Mouse (Mus musculus): Measurements from ENCODE around the gene Mustn1. TPM values are rescaled to one million over a fixed set of nuclear protein-coding genes. Genes with fewer than 3 reads are reported as not detected.

Mustn1 gene
- polyA plus RNA-seq, 1 experiment from 2014 or later = 0.97 TPM

GRCm38 (mm10) chr14:30881718-30882108 is 2.7 kb downstream of the Mustn1 start:
- Histone ChIP-seq H3K27ac (no peak overlapping the region), H3K4me2 (no peak overlapping the region), H3K4me1 (replicated peaks) (peaks cover 8% of the 10 kb centered on the region), H3K9me3 (no peaks in the 10 kb centered on the region), H3K36me3 (peaks cover 15% of the 10 kb centered on the region), H3K4me3 (no peak overlapping the region), H3K9ac (no peak overlapping the region), H3K27me3 (no peaks in the 10 kb centered on the region)
- 94% methylated on average over 3 of the region's 3 CpGs for WGBS
- no peak for ATAC-seq (ENCODE audit: low FRiP score)

GRCm38 (mm10) chr14:30885298-30885697 is 6.3 kb downstream of the Mustn1 start:
- no peaks in the 10 kb centered on the region for H3K36me3 ChIP-seq
- no peak overlapping the region for H3K27ac ChIP-seq
- no peaks in the 10 kb centered on the region for H3K27me3 ChIP-seq
- H3K4me3 ChIP-seq = no peak overlapping the region
- ATAC-seq (ENCODE audit: low FRiP score) = no peak
- no peaks in the 10 kb centered on the region for H3K4me1 ChIP-seq (replicated peaks)
- WGBS = 39% methylated on average over 3 of the region's 3 CpGs
- H3K9ac ChIP-seq = no peak overlapping the region
- no peaks in the 10 kb centered on the region for H3K9me3 ChIP-seq
- no peak overlapping the region for H3K4me2 ChIP-seq

- H3K4me1 ChIP-seq (replicated peaks) = no peaks in the 10 kb centered on the region
- H3K4me3 ChIP-seq = no peak within 1 kb of the TSS
- H3K27me3 ChIP-seq = no peaks in the 10 kb centered on the region
- H3K36me3 ChIP-seq = no peaks in the 10 kb centered on the region
- no peak within 1 kb of the TSS for H3K9ac ChIP-seq
- WGBS = 96% methylated on average over 3 of the region's 3 CpGs
- ATAC-seq (ENCODE audit: low FRiP score) = no peak
- no peak within 1 kb of the TSS for H3K4me2 ChIP-seq
- no peaks in the 10 kb centered on the region for H3K9me3 ChIP-seq
- H3K27ac ChIP-seq = no peak within 1 kb of the TSS
These were observed 7.2 kb downstream of the Mustn1 start, which contains the start of gene Itih4 for GRCm38 (mm10) chr14:30886204-30886603. TSS of gene Itih4 (plus strand) at chr14:30886476.

- Histone ChIP-seq H3K27me3 (no peaks in the 10 kb centered on the region), H3K9me3 (no peaks in the 10 kb centered on the region), H3K4me1 (replicated peaks) (no peaks in the 10 kb centered on the region), H3K27ac (no peak overlapping the region), H3K4me3 (no peak overlapping the region), H3K4me2 (no peak overlapping the region), H3K36me3 (no peaks in the 10 kb centered on the region), H3K9ac (no peak overlapping the region)
- no peak for ATAC-seq (ENCODE audit: low FRiP score)
- WGBS = 18% methylated on average over 9 of the region's 9 CpGs
These were observed 9.3 kb downstream of the Mustn1 start for GRCm38 (mm10) chr14:30888271-30888732.

GRCm38 (mm10) chr14:30899972-30900371 is 21.0 kb downstream of the Mustn1 start:
- 24% methylated on average over 3 of the region's 3 CpGs for WGBS
- Histone ChIP-seq H3K4me3 (no peak overlapping the region), H3K36me3 (no peaks in the 10 kb centered on the region), H3K9ac (no peak overlapping the region), H3K27ac (no peak overlapping the region), H3K27me3 (no peaks in the 10 kb centered on the region), H3K4me2 (no peak overlapping the region), H3K9me3 (no peaks in the 10 kb centered on the region), H3K4me1 (replicated peaks) (no peaks in the 10 kb centered on the region)
- ATAC-seq (ENCODE audit: low FRiP score) = no peak

GRCm38 (mm10) chr14:30902628-30903027 is 23.6 kb downstream of the Mustn1 start:
- 98% methylated on average over 5 of the region's 5 CpGs for WGBS
- no peaks in the 10 kb centered on the region for H3K27me3 ChIP-seq
- no peaks in the 10 kb centered on the region for H3K36me3 ChIP-seq
- ATAC-seq (ENCODE audit: low FRiP score) = no peak
- H3K9ac ChIP-seq = no peak overlapping the region
- no peak overlapping the region for H3K4me2 ChIP-seq
- H3K4me3 ChIP-seq = no peak overlapping the region
- H3K27ac ChIP-seq = no peak overlapping the region
- H3K4me1 ChIP-seq (replicated peaks) = no peaks in the 10 kb centered on the region
- H3K9me3 ChIP-seq = no peaks in the 10 kb centered on the region

- Histone ChIP-seq H3K36me3 (no peaks in the 10 kb centered on the region), H3K4me1 (replicated peaks) (no peaks in the 10 kb centered on the region), H3K27me3 (no peaks in the 10 kb centered on the region), H3K9ac (no peak overlapping the region), H3K27ac (no peak overlapping the region), H3K9me3 (no peaks in the 10 kb centered on the region), H3K4me2 (no peak overlapping the region), H3K4me3 (no peak overlapping the region)
- 84% methylated on average over 3 of the region's 3 CpGs for WGBS
- no peak for ATAC-seq (ENCODE audit: low FRiP score)
These were observed 24.0 kb downstream of the Mustn1 start for GRCm38 (mm10) chr14:30903036-30903435.

- WGBS = 83% methylated on average over 8 of the region's 8 CpGs
- Histone ChIP-seq H3K4me3 (no peak overlapping the region), H3K27me3 (no peaks in the 10 kb centered on the region), H3K9ac (no peak overlapping the region), H3K36me3 (no peaks in the 10 kb centered on the region), H3K4me1 (replicated peaks) (no peaks in the 10 kb centered on the region), H3K9me3 (no peaks in the 10 kb centered on the region), H3K4me2 (no peak overlapping the region), H3K27ac (no peak overlapping the region)
- ATAC-seq (ENCODE audit: low FRiP score) = no peak
These were observed 25.3 kb downstream of the Mustn1 start for GRCm38 (mm10) chr14:30904307-30904706.

GRCm38 (mm10) chr14:30906001-30906400 is 27.0 kb downstream of the Mustn1 start:
- ATAC-seq (ENCODE audit: low FRiP score) = no peak

GRCm38 (mm10) chr14:30907814-30908265 is 28.8 kb downstream of the Mustn1 start:
- Histone ChIP-seq H3K36me3 (no peaks in the 10 kb centered on the region), H3K9ac (no peak overlapping the region), H3K27ac (no peak overlapping the region), H3K27me3 (no peaks in the 10 kb centered on the region), H3K4me3 (no peak overlapping the region), H3K4me1 (replicated peaks) (no peaks in the 10 kb centered on the region), H3K9me3 (no peaks in the 10 kb centered on the region), H3K4me2 (no peak overlapping the region)
- no peak for ATAC-seq (ENCODE audit: low FRiP score)
- WGBS = 88% methylated on average over 3 of the region's 3 CpGs

More at GRCm38 (mm10) chr14:30906001-30906400, 27.0 kb downstream of the Mustn1 start:
- no peak overlapping the region for H3K4me3 ChIP-seq
- H3K4me2 ChIP-seq = no peak overlapping the region
- H3K27me3 ChIP-seq = no peaks in the 10 kb centered on the region
- H3K36me3 ChIP-seq = no peaks in the 10 kb centered on the region
- no peak overlapping the region for H3K9ac ChIP-seq
- H3K27ac ChIP-seq = no peak overlapping the region
- 92% methylated on average over 6 of the region's 6 CpGs for WGBS
- H3K9me3 ChIP-seq = no peaks in the 10 kb centered on the region
- H3K4me1 ChIP-seq (replicated peaks) = no peaks in the 10 kb centered on the region

- H3K9ac ChIP-seq = no peak overlapping the region
- H3K4me1 ChIP-seq (replicated peaks) = no peaks in the 10 kb centered on the region
- H3K36me3 ChIP-seq = no peaks in the 10 kb centered on the region
- no peaks in the 10 kb centered on the region for H3K9me3 ChIP-seq
- no peak for ATAC-seq (ENCODE audit: low FRiP score)
- no peaks in the 10 kb centered on the region for H3K27me3 ChIP-seq
- H3K4me3 ChIP-seq = no peak overlapping the region
- 91% methylated on average over 8 of the region's 8 CpGs for WGBS
- no peak overlapping the region for H3K4me2 ChIP-seq
- no peak overlapping the region for H3K27ac ChIP-seq
These were observed 32.1 kb downstream of the Mustn1 start for GRCm38 (mm10) chr14:30911141-30911540.

GRCm38 (mm10) chr14:30912641-30913040 is 33.6 kb downstream of the Mustn1 start:
- WGBS = 85% methylated on average over 8 of the region's 8 CpGs
- no peak for ATAC-seq (ENCODE audit: low FRiP score)

GRCm38 (mm10) chr14:30913404-30913803 is 34.4 kb downstream of the Mustn1 start:
- no peak overlapping the region for H3K4me3 ChIP-seq
- no peak overlapping the region for H3K27ac ChIP-seq
- no peaks in the 10 kb centered on the region for H3K9me3 ChIP-seq
- H3K4me1 ChIP-seq (replicated peaks) = no peaks in the 10 kb centered on the region
- no peak overlapping the region for H3K4me2 ChIP-seq
- H3K27me3 ChIP-seq = no peaks in the 10 kb centered on the region
- WGBS = 82% methylated on average over 5 of the region's 5 CpGs
- no peaks in the 10 kb centered on the region for H3K36me3 ChIP-seq
- ATAC-seq (ENCODE audit: low FRiP score) = no peak
- no peak overlapping the region for H3K9ac ChIP-seq

More at GRCm38 (mm10) chr14:30912641-30913040, 33.6 kb downstream of the Mustn1 start:
- H3K4me1 ChIP-seq (replicated peaks) = no peaks in the 10 kb centered on the region
- no peak overlapping the region for H3K4me3 ChIP-seq
- H3K9me3 ChIP-seq = no peaks in the 10 kb centered on the region
- H3K9ac ChIP-seq = no peak overlapping the region
- no peaks in the 10 kb centered on the region for H3K27me3 ChIP-seq
- no peak overlapping the region for H3K27ac ChIP-seq
- no peak overlapping the region for H3K4me2 ChIP-seq
- H3K36me3 ChIP-seq = no peaks in the 10 kb centered on the region

Data from hindbrain, embryonic 13.5 days (tissue).